Mouse (Mus musculus) midbrain, embryonic 16.5 days (tissue): ENCODE measurements at regions not wholly inside any gene's neighbourhood (a gene's known extent, or its start where the extent isn't known, plus 50 kb on each side); places are given as distances from the start of the nearest gene placed in this dataset.

Experiments
- ATAC-seq: fragments of 200-750 bp; cut with Nextera tagmentation; 2 replicates; pipeline ENCODE4 v1.8.0; 2017; ENCODE audit warnings: moderate TSS enrichment
- H3K27ac ChIP-seq: fragments of 300-500 bp; sonication (generic); 2 replicates; pipeline ENCODE4 v1.5.1; 2014; ENCODE audit warnings: mild to moderate bottlenecking, low read length, mixed read lengths
- H3K27me3 ChIP-seq: fragments of 300-500 bp; sonication (generic); 2 replicates; pipeline ENCODE4 v1.6.1; 2014; ENCODE audit warnings: low read depth, low read length, mixed read lengths; ENCODE audit not compliant: control insufficient read depth, insufficient read depth
- H3K36me3 ChIP-seq: fragments of 300-500 bp; sonication (generic); 2 replicates; pipeline ENCODE4 v1.6.1; 2014; ENCODE audit warnings: mild to moderate bottlenecking, low read length, moderate library complexity, mixed read lengths; ENCODE audit not compliant: control insufficient read depth, insufficient read depth
- H3K4me1 ChIP-seq: fragments of 300-500 bp; sonication (generic); 2 replicates; pipeline ENCODE4 v1.6.1; 2014; ENCODE audit warnings: mild to moderate bottlenecking, low read length, mixed read lengths; ENCODE audit not compliant: control insufficient read depth, insufficient read depth
- H3K4me2 ChIP-seq: fragments of 300-500 bp; sonication (generic); 2 replicates; pipeline ENCODE4 v1.6.1; 2014; ENCODE audit warnings: mild to moderate bottlenecking, low read length, mixed read lengths
- H3K4me3 ChIP-seq: fragments of 300-500 bp; sonication (generic); 2 replicates; pipeline ENCODE4 v1.5.1; 2014; ENCODE audit warnings: low read depth, mild to moderate bottlenecking, low read length, moderate library complexity, mixed read lengths
- H3K9ac ChIP-seq: fragments of 300-500 bp; sonication (generic); 2 replicates; pipeline ENCODE4 v1.6.1; 2014; ENCODE audit warnings: low read depth, low read length, mixed read lengths
- H3K9me3 ChIP-seq: fragments of 300-500 bp; sonication (generic); replicated peaks from 2 replicates; pipeline ENCODE4 v1.6.1; 2014; ENCODE audit warnings: mild to moderate bottlenecking, low read length, mixed read lengths; ENCODE audit not compliant: control insufficient read depth, poor library complexity, severe bottlenecking
- WGBS: fragments of 180-500 bp; shearing (Covaris S2); extraction: QIAGEN DNeasy Blood & Tissue Kit; methylation state at CpG from one replicate; pipeline ENCODE4 v1.1.7; 2014; 5-methylcytosine and 5-hydroxymethylcytosine counted together

DNA sequence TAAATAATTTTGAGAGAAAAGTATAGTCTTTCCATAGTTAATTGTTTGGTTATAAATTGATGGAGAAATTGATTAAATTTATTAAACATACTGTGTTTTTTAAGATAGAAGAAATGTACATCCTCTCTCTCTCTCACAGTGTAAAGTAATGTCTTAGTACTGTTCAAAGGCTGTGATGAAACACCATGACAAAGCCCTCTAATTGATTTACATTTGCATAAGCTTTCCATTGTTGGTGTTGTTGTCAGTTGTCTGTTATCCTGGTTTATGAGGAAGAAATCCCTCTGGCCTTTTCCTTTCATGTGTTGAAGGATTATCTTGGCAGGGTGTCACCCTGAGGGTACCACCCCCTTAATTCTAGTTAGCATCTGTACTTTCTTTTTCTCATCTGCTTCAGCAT is 207.2 kb upstream of the Dmd start:
- Histone ChIP-seq H3K27me3 (no peaks in the 10 kb centered on the region), H3K36me3 (no peaks in the 10 kb centered on the region), H3K9me3 (no peaks in the 10 kb centered on the region), H3K4me3 (no peak overlapping the region), H3K4me2 (no peak overlapping the region), H3K4me1 (no peaks in the 10 kb centered on the region), H3K9ac (no peak overlapping the region), H3K27ac (no peak overlapping the region)
- 0 out of 2 replicates have a peak, but pooled peaks have one; percentile 32 for ATAC-seq

DNA sequence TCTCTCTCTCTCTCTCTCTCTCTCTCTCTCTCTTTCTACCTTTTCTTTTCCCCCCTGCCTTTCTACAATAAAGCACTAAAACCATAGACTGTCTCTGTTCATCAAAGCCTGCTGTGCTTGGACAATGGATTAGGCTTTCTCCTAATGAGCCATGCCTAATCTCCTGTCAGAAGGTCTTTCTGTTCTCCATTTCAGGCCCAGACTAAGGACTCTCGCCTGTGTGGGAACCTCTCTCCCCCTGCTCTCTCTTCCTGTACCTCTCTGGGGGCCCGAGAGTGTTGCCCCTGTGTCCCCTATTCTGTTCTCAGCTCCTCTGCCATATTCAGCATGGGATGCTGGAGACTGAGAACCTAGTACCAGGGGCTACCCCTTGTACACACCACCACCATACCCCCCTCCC is 184.5 kb upstream of the Dmd start:
- Histone ChIP-seq H3K4me2 (no peak overlapping the region), H3K36me3 (no peaks in the 10 kb centered on the region), H3K9me3 (no peaks in the 10 kb centered on the region), H3K4me3 (no peak overlapping the region), H3K27ac (no peak overlapping the region), H3K9ac (no peak overlapping the region), H3K27me3 (no peaks in the 10 kb centered on the region), H3K4me1 (no peaks in the 10 kb centered on the region)
- WGBS = 22% methylated on average over 2 of the region's 2 CpGs
- no peak for ATAC-seq

DNA sequence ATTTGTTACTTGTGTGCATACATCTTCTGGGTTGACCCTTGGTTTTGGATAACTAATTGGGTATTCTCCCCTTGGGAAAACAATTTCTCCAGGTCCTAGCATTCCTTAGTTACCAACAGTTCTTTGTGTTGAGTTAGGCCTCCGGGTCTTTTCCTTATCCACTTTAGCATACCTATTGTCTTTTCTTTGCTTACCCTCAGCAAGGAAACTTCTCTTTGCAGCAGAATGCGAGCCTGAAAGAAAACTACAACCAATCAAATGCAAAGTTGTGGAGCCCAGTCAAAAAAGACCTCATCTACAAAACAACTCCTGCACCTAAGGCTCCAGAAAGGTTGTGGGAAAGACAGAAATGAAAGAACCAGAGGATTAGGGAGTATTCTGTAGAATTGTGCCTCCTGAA is 139.5 kb upstream of the Dmd start:
- H3K27me3 ChIP-seq = no peaks in the 10 kb centered on the region
- no peak overlapping the region for H3K27ac ChIP-seq
- no peaks in the 10 kb centered on the region for H3K36me3 ChIP-seq
- no peak overlapping the region for H3K4me2 ChIP-seq
- ATAC-seq = no peak
- H3K9ac ChIP-seq = no peak overlapping the region
- H3K9me3 ChIP-seq = no peaks in the 10 kb centered on the region
- no peak overlapping the region for H3K4me3 ChIP-seq
- no peaks in the 10 kb centered on the region for H3K4me1 ChIP-seq
- WGBS = 8% methylated on average over 2 of the region's 2 CpGs

DNA sequence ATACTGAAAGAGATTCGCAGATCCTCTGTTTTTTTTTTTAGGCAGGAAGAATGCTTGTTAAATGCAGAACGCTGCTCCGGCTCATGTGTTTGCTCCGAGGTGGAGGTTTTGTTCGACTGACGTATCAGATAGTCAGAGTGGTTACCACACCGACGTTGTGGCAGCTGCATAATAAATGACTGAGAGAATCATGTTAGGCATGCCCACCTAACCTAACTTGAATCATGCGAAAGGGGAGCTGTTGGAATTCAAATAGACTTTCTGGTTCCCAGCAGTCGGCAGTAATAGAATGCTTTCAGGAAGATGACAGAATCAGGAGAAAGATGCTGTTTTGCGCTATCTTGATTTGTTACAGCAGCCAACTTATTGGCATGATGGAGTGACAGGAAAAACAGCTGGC is 134.1 kb upstream of the Dmd start:
- Histone ChIP-seq H3K9ac (peak overlapping the region; percentile 25; the same call in 1 of the 2 replicates), H3K4me1 (no peaks in the 10 kb centered on the region), H3K27ac (peak overlapping the region; percentile 47; the same call in 1 of the 2 replicates), H3K4me3 (peak overlapping the region; percentile 38), H3K9me3 (no peaks in the 10 kb centered on the region), H3K27me3 (no peaks in the 10 kb centered on the region), H3K36me3 (no peaks in the 10 kb centered on the region), H3K4me2 (peak overlapping the region; percentile 55)
- ATAC-seq = peak; percentile 64
- 22% methylated on average over 11 of the region's 11 CpGs for WGBS

DNA sequence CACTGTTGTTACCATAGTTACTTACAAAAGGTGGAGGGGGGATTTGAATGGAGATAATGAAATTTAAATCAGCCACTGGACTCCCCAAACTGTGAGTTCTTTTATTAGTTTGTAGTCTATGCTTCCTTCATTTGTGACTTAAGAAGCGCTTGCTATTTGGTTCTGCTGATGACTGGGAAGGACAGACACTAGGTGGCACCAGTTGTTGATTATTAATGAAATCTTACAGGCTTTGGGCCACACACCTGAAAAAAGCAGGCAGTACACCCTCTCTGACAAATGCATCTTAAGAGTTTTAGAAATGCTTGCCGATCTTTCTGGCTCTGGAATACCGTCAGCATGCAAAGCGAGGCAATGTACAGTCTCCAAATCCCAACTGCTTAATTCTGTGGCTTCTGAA is 131.6 kb upstream of the Dmd start:
- Histone ChIP-seq H3K27me3 (no peaks in the 10 kb centered on the region), H3K4me1 (no peaks in the 10 kb centered on the region), H3K4me2 (0 out of 2 replicates have a peak overlapping the region, but pooled peaks have one; percentile 16), H3K9ac (no peak overlapping the region), H3K9me3 (no peaks in the 10 kb centered on the region), H3K36me3 (no peaks in the 10 kb centered on the region), H3K27ac (no peak overlapping the region), H3K4me3 (no peak overlapping the region)
- WGBS = 41% methylated on average over 4 of the region's 4 CpGs
- ATAC-seq = peak; percentile 70; the same call in 1 of the 2 replicates

DNA sequence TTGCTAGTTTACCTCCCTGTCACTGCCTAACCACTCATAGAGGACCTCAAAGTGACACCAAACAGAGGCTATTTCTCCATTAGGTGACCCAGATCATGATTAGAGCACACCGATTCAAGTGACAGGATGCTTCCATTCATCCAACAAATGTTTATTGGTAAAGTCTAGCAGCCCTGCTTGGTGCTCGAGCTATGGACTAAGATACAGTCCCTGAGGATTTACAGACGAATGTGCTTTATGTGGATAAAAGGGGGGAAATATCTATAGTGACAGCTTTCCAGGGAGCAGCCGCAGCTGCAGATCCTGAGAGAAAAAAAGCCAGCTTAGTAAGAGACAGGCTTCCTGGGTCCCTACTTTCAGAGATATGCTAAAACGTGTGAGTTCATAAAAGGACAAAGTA is 125.1 kb upstream of the Dmd start:
- H3K9me3 ChIP-seq = no peaks in the 10 kb centered on the region
- no peak for ATAC-seq
- H3K36me3 ChIP-seq = no peaks in the 10 kb centered on the region
- no peak overlapping the region for H3K4me3 ChIP-seq
- H3K27me3 ChIP-seq = no peaks in the 10 kb centered on the region
- no peak overlapping the region for H3K9ac ChIP-seq
- no peak overlapping the region for H3K27ac ChIP-seq
- no peaks in the 10 kb centered on the region for H3K4me1 ChIP-seq
- WGBS = 31% methylated on average over 5 of the region's 5 CpGs
- no peak overlapping the region for H3K4me2 ChIP-seq

DNA sequence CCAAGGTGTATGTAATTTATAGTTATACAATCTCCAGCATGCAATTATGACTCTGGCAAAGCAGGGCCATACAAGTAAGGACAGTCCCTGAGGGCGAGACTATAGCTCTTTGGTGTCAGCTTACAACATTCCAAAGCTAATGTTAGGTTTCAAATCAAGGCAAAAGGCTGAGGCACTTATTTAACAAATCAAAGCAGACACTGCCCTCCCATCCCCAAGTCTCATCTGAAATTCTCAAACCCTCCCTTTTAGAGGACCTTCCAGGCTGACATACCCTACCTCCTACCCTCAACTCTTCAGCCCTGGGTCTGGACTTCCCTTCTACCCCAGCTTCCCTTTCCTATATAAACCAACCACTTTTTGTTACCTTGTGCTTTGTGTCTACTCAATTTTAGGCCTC is 82.6 kb upstream of the Dmd start:
- Histone ChIP-seq H3K4me1 (no peaks in the 10 kb centered on the region), H3K36me3 (no peaks in the 10 kb centered on the region), H3K9ac (no peak overlapping the region), H3K27me3 (no peaks in the 10 kb centered on the region), H3K9me3 (no peaks in the 10 kb centered on the region), H3K27ac (no peak overlapping the region), H3K4me3 (no peak overlapping the region), H3K4me2 (no peak overlapping the region)
- 37% methylated on average over 1 of the region's 1 CpGs for WGBS
- ATAC-seq = no peak
